Mouse (Mus musculus) liver, adult 2 months (tissue): ENCODE results near the gene Mtor. TPM values are rescaled to one million over a fixed set of nuclear protein-coding genes. Genes with fewer than 3 reads are reported as not detected.

Experiments used
- DNase-seq: peaks from one replicate; pipeline ENCODE4 v3.0.0-alpha.2; 2011; ENCODE audit warnings: low read depth, low spot score; ENCODE audit errors: extremely low read depth
- H3K27ac ChIP-seq: fragments of 200-500 bp; replicated peaks from 2 replicates; pipeline ENCODE4 v1.5.1; 2012; ENCODE audit warnings: low read depth, mild to moderate bottlenecking, control low read depth, inconsistent platforms, low read length; ENCODE audit not compliant: insufficient read depth
- H3K27me3 ChIP-seq: fragments of 200-500 bp; 2 replicates; pipeline ENCODE4 v1.6.1; 2012; ENCODE audit warnings: mild to moderate bottlenecking, moderate library complexity, low read length, inconsistent platforms; ENCODE audit not compliant: control insufficient read depth, insufficient read depth
- H3K36me3 ChIP-seq: fragments of 200-500 bp; 2 replicates; pipeline ENCODE4 v1.6.1; 2012; ENCODE audit warnings: low read length, inconsistent platforms; ENCODE audit not compliant: control insufficient read depth, insufficient read depth
- H3K4me1 ChIP-seq: fragments of 200-500 bp; 2 replicates; pipeline ENCODE4 v1.6.1; 2011; ENCODE audit warnings: low read length; ENCODE audit not compliant: control insufficient read depth, insufficient read depth
- H3K4me3 ChIP-seq: fragments of 200-500 bp; 2 replicates; pipeline ENCODE4 v1.5.1; 2011; ENCODE audit warnings: low read depth, mild to moderate bottlenecking, control low read depth, low read length, moderate library complexity; ENCODE audit not compliant: insufficient read depth
- H3K79me2 ChIP-seq: fragments of 200-500 bp; 2 replicates; pipeline ENCODE4 v1.6.1; 2012; ENCODE audit warnings: inconsistent platforms, mild to moderate bottlenecking, low read length, moderate library complexity; ENCODE audit not compliant: control insufficient read depth, insufficient read depth
- H3K9ac ChIP-seq: fragments of 200-500 bp; 2 replicates; pipeline ENCODE4 v1.6.1; 2012; ENCODE audit warnings: low read depth, mild to moderate bottlenecking, control low read depth, inconsistent platforms, low read length
- CTCF ChIP-seq: fragments of 200-500 bp; IDR thresholded peaks from 2 replicates; pipeline ENCODE4 v1.5.1; 2011; ENCODE audit warnings: low read depth, low read length, control low read depth
- POLR2A ChIP-seq: fragments of 200-500 bp; IDR thresholded peaks from 2 replicates; pipeline ENCODE4 v1.6.1; 2011; ENCODE audit warnings: low read length, control low read depth; ENCODE audit not compliant: insufficient read depth; ENCODE audit errors: extremely low read depth
- WGBS: fragments of 180-500 bp; shearing (Covaris S2); methylation state at CpG from one replicate; pipeline ENCODE4 v1.1.7; 2018; 5-methylcytosine and 5-hydroxymethylcytosine counted together
- polyA plus RNA-seq: library from polyadenylated mRNA; depleted of rRNA; stranded (reverse); fragments of >200 nt; gene quantifications from 2 replicates; pipeline ENCODE4 v1.2.3, GENCODE M21; 2012
- total RNA-seq: library from RNA; depleted of rRNA; stranded (reverse); fragments of >200 nt; gene quantifications from 2 replicates; pipeline ENCODE4 v1.2.3, GENCODE M21; 2014

Mtor gene
- total and polyA plus RNA-seq, 2 experiments, result 11.7 to 18.5 TPM

DNA sequence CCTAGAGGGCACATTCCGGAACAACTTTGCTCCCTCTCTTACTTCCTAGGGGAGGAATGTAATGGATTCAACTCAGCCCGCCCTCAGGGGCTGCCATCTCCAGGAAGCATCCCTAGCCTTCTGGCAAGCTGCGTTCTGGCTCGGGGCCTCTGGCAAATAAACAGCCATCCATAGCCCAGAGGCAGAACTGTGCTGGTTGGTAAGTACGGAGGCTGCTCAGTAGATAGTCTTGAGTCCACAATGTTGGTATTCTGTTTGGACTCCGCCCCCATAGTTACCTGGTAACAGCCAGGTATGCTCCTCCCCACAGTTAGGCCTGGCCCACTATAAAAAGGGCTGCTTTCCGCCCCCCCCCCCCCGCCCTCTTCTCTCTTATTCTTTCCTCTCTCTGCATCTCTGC lies 141.2 kb downstream of the Mtor start:
- H3K79me2 ChIP-seq, result peaks cover 9% of the 10 kb centered on the region; the same call in 1 of the 2 replicates
- no peak overlapping the region for H3K4me3 ChIP-seq
- TF ChIP-seq CTCF (no peak), POLR2A (no peak)
- WGBS, result 55% methylated on average over 8 of the region's 8 CpGs
- no peaks in the 10 kb centered on the region for H3K36me3 ChIP-seq
- H3K4me1 ChIP-seq, result peaks cover 10% of the 10 kb centered on the region
- no peak for DNase-seq
- no peak overlapping the region for H3K9ac ChIP-seq
- H3K27ac ChIP-seq, result no peak overlapping the region
- H3K27me3 ChIP-seq, result no peaks in the 10 kb centered on the region

DNA sequence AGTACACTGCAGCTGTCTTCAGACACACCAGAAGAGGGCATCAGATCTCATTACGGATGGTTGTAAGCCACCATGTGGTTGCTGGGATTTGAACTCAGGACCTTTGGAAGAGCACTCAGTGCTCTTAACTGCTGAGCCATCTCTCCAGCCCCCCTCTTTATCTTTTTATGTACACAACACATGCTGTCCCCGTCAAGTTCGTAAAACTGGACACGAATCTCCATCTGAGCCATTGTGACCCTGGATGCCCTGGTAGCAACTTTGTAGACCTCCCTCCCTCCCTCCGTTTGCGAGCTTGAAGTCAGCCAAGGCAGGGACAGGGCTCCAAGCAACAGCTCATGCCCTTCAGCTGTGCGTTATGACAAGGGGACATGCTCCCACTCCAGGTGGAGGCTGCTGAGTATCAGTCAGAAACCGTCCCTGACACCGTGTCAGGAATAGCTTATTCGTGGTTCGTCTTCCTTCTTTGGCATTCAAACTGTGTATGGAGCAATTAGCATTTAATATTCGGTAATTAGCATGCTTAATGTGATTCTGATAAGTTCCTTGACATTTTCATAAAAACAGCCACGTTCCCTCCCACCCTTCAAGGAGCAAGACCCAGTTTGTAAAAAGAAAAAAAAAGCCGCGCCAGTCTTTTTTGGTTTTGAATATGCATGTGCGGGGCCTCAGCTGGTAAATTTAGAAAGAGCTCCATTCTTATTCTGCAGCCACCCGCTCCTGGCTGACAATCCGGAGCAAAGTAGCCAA lies 142.2 kb downstream of the Mtor start:
- H3K9ac ChIP-seq, result peak overlapping the region; percentile 63
- peaks cover 9% of the 10 kb centered on the region; the same call in 1 of the 2 replicates for H3K79me2 ChIP-seq
- 5% methylated on average over 18 of the region's 18 CpGs for WGBS
- DNase-seq, result no peak
- peaks cover 10% of the 10 kb centered on the region for H3K4me1 ChIP-seq
- no peak overlapping the region; the same call in none of the 2 replicates for H3K27ac ChIP-seq
- H3K36me3 ChIP-seq, result peaks cover 9% of the 10 kb centered on the region; the same call in 1 of the 2 replicates
- TF ChIP-seq CTCF, result no peak
- TF ChIP-seq POLR2A, result no peak
- no peaks in the 10 kb centered on the region for H3K27me3 ChIP-seq
- peak overlapping the region; percentile 48 for H3K4me3 ChIP-seq

DNA sequence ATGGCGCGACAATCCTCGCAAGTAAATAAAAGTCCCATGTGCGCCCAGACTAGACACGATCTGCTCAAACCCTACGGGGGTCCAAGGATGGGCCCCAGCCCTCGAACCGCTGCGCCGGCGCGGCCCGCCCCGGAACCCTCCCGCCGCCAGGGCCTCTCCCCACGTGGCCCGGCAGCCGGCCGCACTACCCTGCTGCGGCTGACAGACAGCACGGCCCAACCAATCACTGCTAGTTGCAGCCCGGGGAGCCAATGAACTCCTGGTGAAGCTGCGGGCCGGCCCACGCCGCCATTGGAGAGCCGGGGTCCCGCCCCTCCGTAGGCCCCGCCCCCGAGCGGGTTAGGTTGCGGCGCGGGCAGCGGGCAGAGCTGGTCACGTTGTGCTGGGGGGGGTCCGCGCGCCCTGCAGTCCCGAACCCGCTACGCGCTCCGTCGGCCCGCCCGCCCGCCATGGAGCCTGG lies 142.8 kb downstream of the Mtor start, which contains the start of gene Srm:
Gene Srm, plus strand, starts transcription at position 333 of the 460 bp plus-strand sequence.
- Histone ChIP-seq H3K4me1 (peaks cover 10% of the 10 kb centered on the region), H3K27ac (peak within 1 kb of the TSS; percentile 60), H3K79me2 (peaks cover 9% of the 10 kb centered on the region; the same call in 1 of the 2 replicates), H3K4me3 (peak within 1 kb of the TSS; percentile 89), H3K9ac (peak within 1 kb of the TSS; percentile 91), H3K36me3 (peaks cover 15% of the 10 kb centered on the region; the same call in 1 of the 2 replicates), H3K27me3 (no peaks in the 10 kb centered on the region)
- 0 out of 2 replicates have a peak, but pooled peaks have one; percentile 32 for TF ChIP-seq POLR2A
- TF ChIP-seq CTCF, result no peak
- DNase-seq, result peak; percentile 86
- under 1% methylated on average over 46 of the region's 50 CpGs for WGBS

DNA sequence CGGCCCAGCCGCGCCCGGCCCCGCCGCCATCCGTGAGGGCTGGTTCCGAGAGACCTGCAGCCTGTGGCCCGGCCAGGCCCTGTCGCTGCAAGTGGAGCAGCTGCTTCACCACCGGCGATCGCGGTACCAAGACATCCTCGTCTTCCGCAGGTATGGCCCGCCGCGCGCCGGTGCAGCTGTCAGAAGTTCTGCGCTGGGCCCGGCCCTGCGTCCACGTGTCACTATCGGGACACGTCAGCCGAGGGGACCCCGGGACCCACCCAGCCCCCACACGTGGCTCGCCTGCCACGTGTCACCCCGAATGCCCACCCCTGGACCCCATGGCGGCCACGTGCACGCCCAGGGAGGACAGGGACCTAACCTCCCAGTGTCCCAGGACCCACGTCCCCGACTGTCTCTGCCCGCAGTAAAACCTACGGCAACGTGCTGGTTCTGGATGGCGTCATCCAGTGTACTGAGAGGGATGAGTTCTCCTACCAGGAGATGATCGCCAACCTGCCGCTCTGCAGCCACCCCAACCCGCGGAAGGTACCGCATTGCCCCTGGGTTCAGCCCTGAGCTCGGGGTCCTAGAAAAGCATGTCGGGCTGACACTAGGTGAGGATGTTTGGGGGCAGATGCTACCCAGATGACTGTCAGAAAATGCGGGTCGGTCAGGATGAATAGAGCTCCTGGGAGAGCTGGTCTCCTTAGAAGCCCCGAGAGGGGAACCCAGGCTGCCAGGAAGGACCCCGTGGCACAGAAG lies 143.4 kb downstream of the Mtor start:
- H3K36me3 ChIP-seq, result peaks cover 20% of the 10 kb centered on the region; the same call in 1 of the 2 replicates
- under 1% methylated on average over 49 of the region's 53 CpGs for whole genome bisulfite sequencing
- DNase-seq, result peak; percentile 16
- H3K27ac ChIP-seq, result peak overlapping the region; percentile 60; the same call in 1 of the 2 replicates
- peaks cover 9% of the 10 kb centered on the region; the same call in 1 of the 2 replicates for H3K79me2 ChIP-seq
- TF ChIP-seq CTCF (no peak), POLR2A (no peak)
- H3K4me1 ChIP-seq, result peaks cover 10% of the 10 kb centered on the region
- peak overlapping the region; percentile 91 for H3K9ac ChIP-seq
- peak overlapping the region; percentile 89 for H3K4me3 ChIP-seq
- no peaks in the 10 kb centered on the region for H3K27me3 ChIP-seq

GRCm38 (mm10) chr4:148593996-148594395 lies 145.6 kb downstream of the Mtor start:
- H3K79me2 ChIP-seq, result peaks cover 9% of the 10 kb centered on the region; the same call in 1 of the 2 replicates
- H3K9ac ChIP-seq, result no peak overlapping the region
- H3K4me1 ChIP-seq, result peaks cover 10% of the 10 kb centered on the region
- WGBS, result 96% methylated on average over 11 of the region's 11 CpGs
- no peak overlapping the region for H3K27ac ChIP-seq
- H3K36me3 ChIP-seq, result peaks cover 21% of the 10 kb centered on the region; the same call in 1 of the 2 replicates
- no peaks in the 10 kb centered on the region for H3K27me3 ChIP-seq
- H3K4me3 ChIP-seq, result no peak overlapping the region
- no peak for TF ChIP-seq POLR2A
- TF ChIP-seq CTCF, result no peak
- no peak for DNase-seq
